Mouse (Mus musculus) midbrain, embryonic 11.5 days (tissue): ENCODE results near the gene Nlrc5. TPM values are rescaled to one million over a fixed set of nuclear protein-coding genes. Genes with fewer than 3 reads are reported as not detected.

ENCODE experiments used
- ATAC-seq: fragments of 200-750 bp; cut with Nextera tagmentation; 2 replicates; pipeline ENCODE4 v1.8.0; 2017; ENCODE audit warnings: moderate TSS enrichment, moderate library complexity; ENCODE audit not compliant: low FRiP score
- DNase-seq: peaks from one replicate; pipeline ENCODE4 v3.0.0; 2015; ENCODE audit warnings: low spot score; ENCODE audit errors: missing footprints
- H3K27ac ChIP-seq: fragments of 300-500 bp; sonication (generic); 2 replicates; pipeline ENCODE4 v1.5.1; 2014; ENCODE audit warnings: low read depth, low read length
- H3K27me3 ChIP-seq: fragments of 300-500 bp; sonication (generic); 2 replicates; pipeline ENCODE4 v1.6.1; 2014; ENCODE audit warnings: mild to moderate bottlenecking, low read length, moderate library complexity, mixed read lengths; ENCODE audit not compliant: control insufficient read depth, insufficient read depth
- H3K36me3 ChIP-seq: fragments of 300-500 bp; sonication (generic); 2 replicates; pipeline ENCODE4 v1.6.1; 2014; ENCODE audit warnings: mild to moderate bottlenecking, low read length, moderate library complexity, mixed read lengths; ENCODE audit not compliant: control insufficient read depth, insufficient read depth
- H3K4me1 ChIP-seq: fragments of 300-500 bp; sonication (generic); 2 replicates; pipeline ENCODE4 v1.6.1; 2014; ENCODE audit warnings: low read length; ENCODE audit not compliant: control insufficient read depth, insufficient read depth
- H3K4me2 ChIP-seq: fragments of 300-500 bp; sonication (generic); 2 replicates; pipeline ENCODE4 v1.6.1; 2014; ENCODE audit warnings: mild to moderate bottlenecking, moderate library complexity
- H3K4me3 ChIP-seq: fragments of 300-500 bp; sonication (generic); 2 replicates; pipeline ENCODE4 v1.5.1; 2014; ENCODE audit warnings: low read depth, low read length
- H3K9ac ChIP-seq: fragments of 300-500 bp; sonication (generic); 2 replicates; pipeline ENCODE4 v1.6.1; 2014; ENCODE audit warnings: low read length
- H3K9me3 ChIP-seq: fragments of 300-500 bp; sonication (generic); 2 replicates; pipeline ENCODE4 v1.6.1; 2016; ENCODE audit warnings: low read length; ENCODE audit not compliant: control insufficient read depth
- WGBS: fragments of 180-500 bp; shearing (Covaris S2); extraction: QIAGEN DNeasy Blood & Tissue Kit; methylation state at CpG from one replicate; pipeline ENCODE4 v1.1.7; 2014; 5-methylcytosine and 5-hydroxymethylcytosine counted together
- polyA plus RNA-seq: library from polyadenylated mRNA; unstranded; fragments of >200 nt; fragmentation: Nextera tagmentation; extraction: Ambion mirVana; gene quantifications from 2 replicates; pipeline ENCODE4 v1.2.1, GENCODE M21; 2014

Nlrc5 gene
- polyA plus RNA-seq, 1 experiment from 2014 or later = not detected

DNA sequence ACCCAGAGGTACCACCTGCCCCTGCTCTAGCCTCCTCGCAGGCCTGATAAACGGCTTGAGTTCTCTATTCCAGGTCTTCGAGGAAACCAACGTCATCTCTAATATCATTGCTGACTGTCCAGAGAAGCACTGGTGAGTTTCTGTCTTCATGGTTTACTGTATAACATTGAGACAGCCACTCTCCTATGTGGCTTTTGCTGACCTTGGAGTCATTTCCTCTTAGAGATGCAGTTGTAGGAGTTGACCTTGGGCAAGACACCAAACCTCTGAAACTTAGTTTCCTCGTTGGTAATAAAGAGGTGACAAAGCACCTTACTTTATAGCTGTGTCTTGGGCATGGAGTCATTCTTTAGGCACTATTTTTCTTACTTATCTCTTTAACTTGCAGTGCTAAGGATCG lies 21.6 kb upstream of the Nlrc5 start:
- DNase-seq (no peak), ATAC-seq (no peak)
- no peak overlapping the region for H3K4me2 ChIP-seq
- no peak overlapping the region for H3K9ac ChIP-seq
- no peaks in the 10 kb centered on the region for H3K4me1 ChIP-seq
- H3K9me3 ChIP-seq = no peaks in the 10 kb centered on the region
- no peaks in the 10 kb centered on the region for H3K27me3 ChIP-seq
- H3K36me3 ChIP-seq = no peaks in the 10 kb centered on the region
- no peak overlapping the region for H3K27ac ChIP-seq
- whole genome bisulfite sequencing = 84% methylated on average over 6 of the region's 6 CpGs
- H3K4me3 ChIP-seq = no peak overlapping the region

DNA sequence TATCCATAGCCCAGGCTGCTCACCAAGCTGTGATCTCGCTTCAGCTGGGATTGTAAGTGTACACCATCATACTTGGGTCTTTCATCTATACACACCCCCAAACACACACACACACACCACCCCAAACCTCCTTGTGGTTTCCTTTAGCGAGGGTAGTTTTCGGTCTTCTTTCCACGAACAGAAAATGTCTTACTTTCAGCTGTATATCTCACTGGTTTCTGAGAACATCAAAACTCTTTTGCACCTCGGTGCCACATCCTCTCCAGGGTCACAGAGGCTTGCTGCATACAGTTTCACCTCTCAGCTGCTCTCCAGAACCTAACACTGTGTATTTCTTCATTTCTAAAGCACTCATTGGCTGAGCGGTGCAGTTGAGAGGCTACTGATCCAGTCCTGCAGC lies 20.6 kb upstream of the Nlrc5 start:
- Histone ChIP-seq H3K27me3 (no peaks in the 10 kb centered on the region), H3K27ac (no peak overlapping the region), H3K36me3 (no peaks in the 10 kb centered on the region), H3K9ac (no peak overlapping the region), H3K4me2 (no peak overlapping the region), H3K9me3 (no peaks in the 10 kb centered on the region), H3K4me3 (no peak overlapping the region), H3K4me1 (no peaks in the 10 kb centered on the region)
- peak; percentile 1 for DNase-seq
- no peak for ATAC-seq
- WGBS = 86% methylated on average over 6 of the region's 6 CpGs

DNA sequence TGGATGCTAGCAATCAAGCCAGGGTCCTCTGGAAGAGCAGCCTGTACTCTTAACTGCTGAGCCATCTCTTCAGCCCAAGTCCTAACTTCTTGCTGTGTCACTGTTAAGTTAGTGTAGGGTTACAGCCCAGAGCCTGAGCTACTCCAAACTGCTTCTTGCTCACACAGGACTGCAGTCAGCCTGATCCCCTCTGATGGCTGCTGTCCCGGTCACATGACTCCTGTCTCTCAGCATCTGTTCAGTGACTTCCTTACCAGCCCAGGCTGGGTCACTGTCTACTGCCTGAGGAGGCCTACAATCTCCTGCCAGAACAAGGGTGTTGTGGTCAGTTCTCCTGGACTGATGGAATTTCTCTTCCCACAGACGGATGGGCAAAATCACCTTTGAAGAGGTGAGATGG lies 18.9 kb upstream of the Nlrc5 start:
- DNase-seq (peak; percentile 47), ATAC-seq (no peak)
- Histone ChIP-seq H3K27me3 (no peaks in the 10 kb centered on the region), H3K9me3 (no peaks in the 10 kb centered on the region), H3K4me2 (no peak overlapping the region), H3K9ac (no peak overlapping the region), H3K27ac (no peak overlapping the region), H3K4me1 (no peaks in the 10 kb centered on the region), H3K4me3 (no peak overlapping the region), H3K36me3 (no peaks in the 10 kb centered on the region)
- 74% methylated on average over 2 of the region's 2 CpGs for WGBS

DNA sequence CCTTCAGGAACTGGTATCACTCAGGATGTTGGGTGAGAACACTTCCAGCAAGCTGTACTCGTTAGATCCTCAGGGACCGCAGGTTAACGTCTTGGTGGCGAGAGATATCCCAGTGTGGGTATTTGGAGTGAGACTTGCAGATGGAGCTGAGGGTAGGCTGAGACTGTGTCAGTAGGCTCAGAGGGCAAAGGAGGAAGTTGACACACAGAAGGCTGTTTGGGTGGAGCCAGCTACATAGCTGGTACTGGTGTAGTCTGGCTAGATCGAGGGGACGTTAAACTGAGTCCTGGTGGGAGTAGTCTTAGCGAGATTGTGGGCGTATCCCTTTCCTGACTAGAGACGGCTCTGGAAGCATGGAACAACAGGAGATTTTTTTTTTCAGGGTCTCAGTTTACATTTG lies 16.1 kb upstream of the Nlrc5 start:
- Histone ChIP-seq H3K9ac (no peak overlapping the region), H3K36me3 (no peaks in the 10 kb centered on the region), H3K27me3 (no peaks in the 10 kb centered on the region), H3K4me1 (peaks cover 3% of the 10 kb centered on the region; the same call in 1 of the 2 replicates), H3K4me2 (no peak overlapping the region), H3K9me3 (no peaks in the 10 kb centered on the region), H3K4me3 (no peak overlapping the region), H3K27ac (no peak overlapping the region)
- DNase-seq (no peak), ATAC-seq (no peak)
- 81% methylated on average over 9 of the region's 9 CpGs for WGBS

DNA sequence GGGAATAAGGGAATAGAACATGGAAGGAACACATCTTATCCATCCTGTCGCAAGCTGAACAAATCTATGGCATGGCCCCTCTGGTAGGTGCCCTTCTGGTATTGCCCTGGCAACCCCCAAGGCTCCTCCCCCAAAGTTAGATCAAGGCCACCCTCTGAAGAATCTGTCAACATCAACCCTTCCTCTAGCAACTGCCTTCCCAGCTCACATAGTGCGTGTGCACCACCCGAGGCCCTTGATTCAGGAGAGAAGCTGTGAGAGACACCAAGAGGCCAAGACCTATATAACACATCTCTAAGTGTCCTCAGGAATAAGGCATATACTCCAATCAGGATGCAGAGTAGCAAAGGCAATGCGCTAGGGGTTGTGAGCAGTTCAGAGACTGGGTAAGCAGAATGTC lies 11.9 kb upstream of the Nlrc5 start:
- Histone ChIP-seq H3K4me1 (peaks cover 3% of the 10 kb centered on the region; the same call in 1 of the 2 replicates), H3K4me2 (no peak overlapping the region), H3K9ac (no peak overlapping the region), H3K4me3 (no peak overlapping the region), H3K36me3 (no peaks in the 10 kb centered on the region), H3K27ac (no peak overlapping the region), H3K9me3 (no peaks in the 10 kb centered on the region), H3K27me3 (no peaks in the 10 kb centered on the region)
- WGBS = 91% methylated on average over 4 of the region's 4 CpGs
- DNase-seq (no peak), ATAC-seq (no peak)

DNA sequence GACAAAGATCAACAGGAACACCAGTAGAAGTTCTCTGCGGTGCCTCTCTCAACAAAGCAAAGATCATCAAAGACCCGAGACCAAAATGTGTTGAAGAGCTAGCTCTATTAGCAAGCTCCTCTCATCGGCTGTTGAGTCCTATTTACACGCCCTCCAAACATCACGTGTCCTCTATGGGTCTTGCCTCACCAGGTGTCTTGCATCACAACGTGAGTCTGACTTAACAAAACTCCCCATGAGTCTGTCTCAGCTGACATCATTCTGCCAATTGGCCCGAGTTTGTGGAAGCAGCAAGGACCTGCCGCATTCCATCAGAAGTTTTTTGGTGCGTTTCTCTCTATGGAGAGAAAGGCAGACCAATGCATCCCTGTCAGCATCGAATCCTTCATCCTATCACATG lies 6.2 kb upstream of the Nlrc5 start:
- Histone ChIP-seq H3K9me3 (no peaks in the 10 kb centered on the region), H3K27ac (no peak overlapping the region), H3K27me3 (no peaks in the 10 kb centered on the region), H3K9ac (no peak overlapping the region), H3K4me2 (no peak overlapping the region), H3K4me3 (no peak overlapping the region), H3K4me1 (peaks cover under 1% of the 10 kb centered on the region; the same call in 1 of the 2 replicates), H3K36me3 (no peaks in the 10 kb centered on the region)
- WGBS = 72% methylated on average over 10 of the region's 10 CpGs
- no peak for ATAC-seq
- DNase-seq = peak; percentile 49

DNA sequence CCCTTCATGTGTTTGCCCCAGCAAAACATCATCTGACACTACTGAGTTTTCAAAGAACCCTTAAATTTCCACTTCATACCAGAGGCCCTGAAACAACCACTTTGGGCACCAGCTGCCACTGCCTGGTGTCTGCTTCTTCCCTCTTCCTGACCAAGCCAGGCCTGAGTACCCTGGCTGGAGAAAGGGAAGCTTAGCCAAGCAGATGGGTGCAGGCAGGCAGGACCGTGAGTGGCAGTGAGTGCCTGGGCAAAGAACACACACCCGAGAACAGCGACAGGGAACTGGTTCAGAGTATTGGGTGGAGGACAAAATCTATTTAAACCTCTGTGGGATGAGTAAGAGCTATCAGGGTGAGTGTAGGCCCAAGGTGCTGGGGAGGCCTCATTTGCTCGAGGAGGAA lies 5.7 kb upstream of the Nlrc5 start:
- no peaks in the 10 kb centered on the region; the same call in 1 of the 2 replicates for H3K27me3 ChIP-seq
- no peaks in the 10 kb centered on the region for H3K36me3 ChIP-seq
- H3K4me1 ChIP-seq = no peaks in the 10 kb centered on the region
- H3K9me3 ChIP-seq = no peaks in the 10 kb centered on the region
- ATAC-seq (no peak), DNase-seq (no peak)
- H3K27ac ChIP-seq = no peak overlapping the region
- no peak overlapping the region for H3K4me2 ChIP-seq
- WGBS = 81% methylated on average over 4 of the region's 4 CpGs
- no peak overlapping the region for H3K9ac ChIP-seq
- H3K4me3 ChIP-seq = no peak overlapping the region

DNA sequence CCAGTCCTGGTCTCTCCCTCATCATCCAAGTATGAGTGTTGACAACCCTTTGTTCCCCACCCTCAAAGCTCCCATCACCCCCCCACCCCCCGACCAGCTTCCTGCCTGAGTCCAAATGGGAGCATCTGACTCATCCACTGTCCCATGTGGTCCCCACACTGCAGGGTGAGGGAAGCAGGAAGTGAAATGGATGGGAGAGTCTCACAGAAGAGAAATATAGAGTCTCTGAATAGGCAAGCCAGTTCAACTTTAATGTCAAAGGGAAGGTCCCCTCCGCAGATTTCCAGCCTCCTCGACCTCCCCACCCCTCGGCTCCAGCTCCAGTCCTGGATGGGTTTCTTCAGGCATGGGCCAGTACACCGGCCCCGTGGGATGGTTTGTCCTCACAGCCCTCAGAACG lies 4.8 kb upstream of the Nlrc5 start:
- H3K4me2 ChIP-seq = no peak overlapping the region
- no peak for DNase-seq
- no peak overlapping the region for H3K9ac ChIP-seq
- no peak for ATAC-seq
- 84% methylated on average over 7 of the region's 7 CpGs for WGBS
- H3K27me3 ChIP-seq = peaks cover 4% of the 10 kb centered on the region
- no peaks in the 10 kb centered on the region for H3K36me3 ChIP-seq
- no peak overlapping the region for H3K4me3 ChIP-seq
- H3K4me1 ChIP-seq = peaks cover 2% of the 10 kb centered on the region; the same call in 1 of the 2 replicates
- no peaks in the 10 kb centered on the region for H3K9me3 ChIP-seq
- H3K27ac ChIP-seq = no peak overlapping the region

DNA sequence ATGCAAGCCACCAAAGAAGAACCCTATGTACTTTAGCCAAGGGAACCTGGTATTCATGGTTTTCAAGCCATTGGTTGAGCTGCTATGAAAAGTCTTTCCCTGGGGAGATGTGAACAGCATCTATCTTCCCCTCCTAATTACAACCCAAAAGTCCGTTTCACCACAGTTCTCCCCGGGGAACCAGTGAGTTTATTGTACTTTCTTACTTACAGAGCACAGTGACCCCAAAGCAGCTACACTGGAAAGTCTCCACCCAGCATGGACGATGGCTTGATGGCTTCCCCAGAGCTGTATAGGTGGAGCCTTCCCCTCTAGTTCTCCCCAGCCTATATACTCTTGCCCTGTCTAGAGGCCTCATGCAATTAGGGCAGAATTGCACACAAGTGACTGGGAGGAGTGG lies 1.9 kb upstream of the Nlrc5 start:
- Histone ChIP-seq H3K4me1 (peaks cover 3% of the 10 kb centered on the region; the same call in 1 of the 2 replicates), H3K4me3 (no peak overlapping the region), H3K9ac (no peak overlapping the region), H3K27ac (no peak overlapping the region), H3K9me3 (no peaks in the 10 kb centered on the region), H3K4me2 (no peak overlapping the region), H3K36me3 (no peaks in the 10 kb centered on the region), H3K27me3 (peaks cover 4% of the 10 kb centered on the region)
- 85% methylated on average over 3 of the region's 3 CpGs for WGBS
- no peak for ATAC-seq
- peak; percentile 59 for DNase-seq

DNA sequence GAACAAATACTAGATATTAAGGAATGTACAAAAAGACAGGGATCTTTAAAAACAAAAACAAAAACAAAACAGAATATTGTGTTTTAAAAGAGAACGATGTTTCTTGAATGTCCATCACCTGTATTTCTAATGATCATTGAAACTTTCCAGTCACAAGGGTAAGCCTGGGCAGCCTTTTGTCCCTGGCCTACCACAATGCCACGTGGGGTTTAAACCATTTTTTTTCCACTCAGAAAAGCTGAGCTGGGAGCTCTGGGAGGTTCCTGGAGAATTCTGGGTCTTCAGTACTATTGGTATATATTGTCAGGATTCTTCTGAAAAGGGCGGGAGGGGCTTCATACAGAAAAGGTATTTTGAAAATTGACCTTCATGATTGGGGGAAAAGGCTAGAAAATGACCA lies 802 bp downstream of the Nlrc5 start:
- DNase-seq (peak; percentile 51), ATAC-seq (no peak)
- Histone ChIP-seq H3K27me3 (peaks cover 4% of the 10 kb centered on the region), H3K9me3 (no peaks in the 10 kb centered on the region), H3K9ac (no peak overlapping the region), H3K4me3 (no peak overlapping the region), H3K4me2 (no peak overlapping the region), H3K36me3 (no peaks in the 10 kb centered on the region), H3K27ac (no peak overlapping the region), H3K4me1 (peaks cover 3% of the 10 kb centered on the region; the same call in 1 of the 2 replicates)
- WGBS = 77% methylated on average over 3 of the region's 3 CpGs
